Mouse (Mus musculus) left cerebral cortex, adult 8-10 months (tissue): ENCODE data around the gene Qtrt2. TPM values are rescaled to one million over a fixed set of nuclear protein-coding genes. Genes with fewer than 3 reads are reported as not detected.

Experiments
- DNase-seq, 2 experiments: peaks; one replicate each; pipeline ENCODE4 v3.0.0; 2022; ENCODE audit warnings: low spot score in 2 of 2
- total RNA-seq, 4 experiments: library from RNA; stranded (reverse); gene quantifications; 2 replicates each; pipeline ENCODE4 v1.2.4; 2022

Qtrt2 gene
- total RNA-seq, 4 experiments from 2014 or later, result 33.7 to 37.4 (median 35.8) TPM

DNA sequence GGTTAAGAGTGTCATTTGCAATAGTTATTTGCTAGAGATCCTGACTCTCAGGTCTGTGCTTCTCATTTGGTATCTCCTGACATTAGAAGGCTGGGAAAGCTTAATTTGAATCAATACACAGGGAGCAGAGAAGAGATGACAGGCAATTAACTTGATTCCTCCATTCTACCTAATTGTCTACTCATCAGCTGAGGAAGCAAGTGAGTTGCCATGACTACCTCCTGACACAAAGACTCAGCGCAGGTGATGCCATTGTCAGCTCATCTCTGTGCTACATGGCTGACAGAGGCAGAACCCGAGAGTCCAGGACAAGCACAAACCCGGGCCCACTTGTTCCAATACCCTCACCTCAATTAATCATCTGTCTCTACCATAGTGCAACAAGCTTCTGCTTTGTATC, 99.1 kb downstream of the Qtrt2 start:
- DNase-seq, result no peak

- DNase-seq, result no peak
Observed at GRCm38 (mm10) chr16:43818404-43818803, 108.2 kb downstream of the Qtrt2 start.

DNA sequence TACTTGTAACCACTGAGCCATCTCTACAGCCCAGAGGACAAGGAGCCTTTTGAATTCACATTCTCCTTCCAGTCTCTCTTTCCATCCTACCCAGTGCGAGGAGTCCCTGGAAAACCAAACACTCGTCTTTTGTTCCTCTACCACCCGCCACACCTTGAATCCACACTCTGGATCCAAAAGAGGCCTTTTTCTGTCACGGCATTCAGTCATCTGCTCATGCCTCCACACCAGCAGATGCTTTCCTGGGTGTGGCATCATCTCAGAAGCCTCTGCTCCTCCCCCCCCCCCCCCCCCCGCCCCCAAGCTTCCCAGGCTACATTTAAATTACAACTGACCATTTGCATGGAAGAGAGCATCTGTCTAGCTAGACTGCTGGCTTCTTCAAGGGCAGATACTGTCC, 110.3 kb downstream of the Qtrt2 start:
- no peak for DNase-seq

DNA sequence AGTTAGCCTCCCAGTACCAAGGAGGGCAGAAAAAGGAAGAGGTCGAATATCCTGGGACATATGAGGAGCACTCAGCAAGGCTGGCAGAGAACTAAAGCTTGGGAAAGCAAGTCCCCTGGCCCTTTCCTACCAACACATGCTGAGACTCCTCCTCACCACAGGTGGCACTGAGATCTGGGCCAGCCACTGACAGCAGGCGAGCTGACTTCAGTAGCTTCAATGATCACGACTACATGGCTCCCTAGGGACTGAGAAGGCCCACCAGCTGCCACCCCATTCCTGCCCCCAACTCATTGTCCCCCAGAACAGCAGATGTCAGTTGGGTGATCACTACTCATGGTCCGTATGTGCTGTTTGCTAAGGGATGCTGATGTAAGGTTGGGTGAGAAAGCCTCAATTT, 112.0 kb downstream of the Qtrt2 start:
- no peak for DNase-seq

Other genes with a start within 250 kb of the Qtrt2 start
- gene Drd3, start 172.8 kb downstream of the Qtrt2 start, total RNA-seq, result 1 to 10 TPM; 1.5 to 2.4 (median 1.7) TPM
- gene Ccdc191, start 37.0 kb downstream of the Qtrt2 start, total RNA-seq, result 1 to 10 TPM; 4.5 to 6.0 (median 5.3) TPM
- 10 to 100 TPM; 23.8 to 26.2 (median 25.3) TPM for gene Zdhhc23, start 53.0 kb upstream of the Qtrt2 start, total RNA-seq
- gene Gramd1c, start 136.5 kb upstream of the Qtrt2 start, total RNA-seq, result 1 to 10 TPM; 1.3 to 2.2 (median 1.6) TPM
- gene Atp6v1a, start 212.9 kb upstream of the Qtrt2 start, total RNA-seq, result 100 to 1,000 TPM; 461 to 516 (median 474) TPM
- gene Naa50, start 213.0 kb upstream of the Qtrt2 start, total RNA-seq, result 10 to 100 TPM; 58.8 to 67.1 (median 62.9) TPM
- gene Usf3, start 246.4 kb upstream of the Qtrt2 start, total RNA-seq, result 10 to 100 TPM; 31.2 to 37.7 (median 33.9) TPM